Mouse (Mus musculus) hindlimb bud, embryonic 11.5 days (tissue): ENCODE results near the gene Nisch.

Experiments
- DNase-seq: peaks from one replicate; pipeline ENCODE4 v3.0.0-alpha.2; 2012; ENCODE audit warnings: low read depth, low spot score; ENCODE audit errors: extremely low spot score

The Nisch gene

GRCm38 (mm10) chr14:31132031-31132430 is 84.7 kb downstream of the Nisch start:
- DNase-seq = no peak

- no peak for DNase-seq
These were observed 85.4 kb downstream of the Nisch start for GRCm38 (mm10) chr14:31131272-31131821.

- no peak for DNase-seq
These were observed 86.2 kb downstream of the Nisch start, which contains the start of gene Nt5dc2 for GRCm38 (mm10) chr14:31130236-31131220. TSS of gene Nt5dc2 (plus strand) at chr14:31131053.

GRCm38 (mm10) chr14:31129326-31130235 is 87.2 kb downstream of the Nisch start:
- DNase-seq = no peak

GRCm38 (mm10) chr14:31128826-31129219 is 87.9 kb downstream of the Nisch start, which contains the start of gene Smim4:
TSS of gene Smim4 (minus strand) at chr14:31128956.
- DNase-seq = peak; percentile 92

GRCm38 (mm10) chr14:31128101-31128825 is 88.5 kb downstream of the Nisch start:
- DNase-seq = no peak

GRCm38 (mm10) chr14:31126826-31127225 is 89.9 kb downstream of the Nisch start:
- DNase-seq = no peak

GRCm38 (mm10) chr14:31125106-31126075 is 91.4 kb downstream of the Nisch start:
- DNase-seq = no peak
